Mouse (Mus musculus): ENCODE data around the gene Mb21d2.

Gene Mb21d2

GRCm38 (mm10) chr16:28866584-28867295 lies 62.7 kb downstream of the Mb21d2 start:
- DNase-seq (ENCODE audit: inconsistent age in 2 of 2, low spot score in 1 of 2) = no peak

GRCm38 (mm10) chr16:28863616-28864015 lies 65.9 kb downstream of the Mb21d2 start:
- no peak for DNase-seq (ENCODE audit: inconsistent age in 2 of 2, low spot score in 1 of 2)

GRCm38 (mm10) chr16:28862093-28862492 lies 67.4 kb downstream of the Mb21d2 start:
- DNase-seq (ENCODE audit: inconsistent age in 2 of 2, low spot score in 1 of 2) = peak in 1 of 2 experiments; percentile 56

- DNase-seq (ENCODE audit: inconsistent age in 2 of 2, low spot score in 1 of 2) = no peak
Measured at GRCm38 (mm10) chr16:28859678-28860077, 69.8 kb downstream of the Mb21d2 start.

GRCm38 (mm10) chr16:28859009-28859288 lies 70.5 kb downstream of the Mb21d2 start:
- no peak for DNase-seq (ENCODE audit: inconsistent age in 2 of 2, low spot score in 1 of 2)

GRCm38 (mm10) chr16:28858210-28859008 lies 71.1 kb downstream of the Mb21d2 start:
- DNase-seq (ENCODE audit: inconsistent age in 2 of 2, low spot score in 1 of 2) = no peak

- DNase-seq (ENCODE audit: inconsistent age in 2 of 2, low spot score in 1 of 2) = peak in 1 of 2 experiments; percentile 67
Measured at GRCm38 (mm10) chr16:28851409-28851821, 78.1 kb downstream of the Mb21d2 start.

GRCm38 (mm10) chr16:28850881-28851280 lies 78.6 kb downstream of the Mb21d2 start:
- DNase-seq (ENCODE audit: inconsistent age in 2 of 2, low spot score in 1 of 2) = peak in 1 of 2 experiments; percentile 58

GRCm38 (mm10) chr16:28846123-28846522 lies 83.3 kb downstream of the Mb21d2 start:
- no peak for DNase-seq (ENCODE audit: inconsistent age in 2 of 2, low spot score in 1 of 2)

- no peak for DNase-seq (ENCODE audit: inconsistent age in 2 of 2, low spot score in 1 of 2)
Measured at GRCm38 (mm10) chr16:28845336-28845735, 84.1 kb downstream of the Mb21d2 start.

- peak in 1 of 2 experiments; percentile 16 for DNase-seq (ENCODE audit: inconsistent age in 2 of 2, low spot score in 1 of 2)
Measured at GRCm38 (mm10) chr16:28841102-28841501, 88.4 kb downstream of the Mb21d2 start.

- peak; percentile 56 to 87 for DNase-seq (ENCODE audit: inconsistent age in 2 of 2, low spot score in 1 of 2)
Measured at GRCm38 (mm10) chr16:28840075-28840974, 89.1 kb downstream of the Mb21d2 start.

- DNase-seq (ENCODE audit: inconsistent age in 2 of 2, low spot score in 1 of 2) = no peak
Measured at GRCm38 (mm10) chr16:28839575-28839974, 89.9 kb downstream of the Mb21d2 start.

- DNase-seq (ENCODE audit: inconsistent age in 2 of 2, low spot score in 1 of 2) = peak; percentile 46 to 87
Measured at GRCm38 (mm10) chr16:28838016-28838415, 91.5 kb downstream of the Mb21d2 start.

- DNase-seq (ENCODE audit: inconsistent age in 2 of 2, low spot score in 1 of 2) = peak; percentile 36 to 73
Measured at GRCm38 (mm10) chr16:28832085-28832635, 97.3 kb downstream of the Mb21d2 start.

- no peak for DNase-seq (ENCODE audit: inconsistent age in 2 of 2, low spot score in 1 of 2)
Measured at GRCm38 (mm10) chr16:28829263-28829955, 100.1 kb downstream of the Mb21d2 start.

- no peak for DNase-seq (ENCODE audit: inconsistent age in 2 of 2, low spot score in 1 of 2)
Measured at GRCm38 (mm10) chr16:28824781-28825180, 104.7 kb downstream of the Mb21d2 start.

GRCm38 (mm10) chr16:28821774-28822173 lies 107.7 kb downstream of the Mb21d2 start:
- no peak for DNase-seq (ENCODE audit: inconsistent age in 2 of 2, low spot score in 1 of 2)

GRCm38 (mm10) chr16:28818749-28819285 lies 110.7 kb downstream of the Mb21d2 start:
- no peak for DNase-seq (ENCODE audit: inconsistent age in 2 of 2, low spot score in 1 of 2)

GRCm38 (mm10) chr16:28813290-28813689 lies 116.2 kb downstream of the Mb21d2 start:
- DNase-seq (ENCODE audit: inconsistent age in 2 of 2, low spot score in 1 of 2) = no peak

Data from adrenal gland, adult (tissue).